Mouse (Mus musculus) limb, embryonic 14.5 days (tissue): ENCODE data around the gene Slc9a5. TPM values are rescaled to one million over a fixed set of nuclear protein-coding genes. Genes with fewer than 3 reads are reported as not detected.
A peak's percentile ranks its signal among the peaks of the same experiment; 100 is the strongest.

Source experiments
- ATAC-seq: fragments of 200-750 bp; cut with Nextera tagmentation; 2 replicates; pipeline ENCODE4 v1.8.0; 2017; ENCODE audit warnings: low read depth, moderate number of reproducible peaks, moderate TSS enrichment; ENCODE audit not compliant: low FRiP score
- DNase-seq: peaks from one replicate; pipeline ENCODE4 v3.0.0-alpha.2; 2015; ENCODE audit warnings: low spot score
- H3K27ac ChIP-seq: fragments of 300-500 bp; sonication (generic); replicated peaks from 2 replicates; pipeline ENCODE4 v1.5.1; 2014; ENCODE audit warnings: low read depth, mild to moderate bottlenecking, low read length, moderate library complexity, mixed read lengths
- H3K27me3 ChIP-seq: fragments of 300-500 bp; sonication (generic); 2 replicates; pipeline ENCODE4 v1.6.1; 2014; ENCODE audit warnings: low read length, mixed read lengths; ENCODE audit not compliant: control insufficient read depth, insufficient read depth
- H3K36me3 ChIP-seq: fragments of 300-500 bp; sonication (generic); 2 replicates; pipeline ENCODE4 v1.6.1; 2014; ENCODE audit warnings: mild to moderate bottlenecking, low read length, moderate library complexity, mixed read lengths; ENCODE audit not compliant: control insufficient read depth, insufficient read depth
- H3K4me1 ChIP-seq: fragments of 300-500 bp; sonication (generic); 2 replicates; pipeline ENCODE4 v1.6.1; 2014; ENCODE audit warnings: antibody characterized with exemption, low read length, mixed read lengths; ENCODE audit not compliant: control insufficient read depth, insufficient read depth
- H3K4me2 ChIP-seq: fragments of 300-500 bp; sonication (generic); replicated peaks from 2 replicates; pipeline ENCODE4 v1.6.1; 2014; ENCODE audit warnings: low read depth, mild to moderate bottlenecking, low read length, moderate library complexity; ENCODE audit not compliant: severe bottlenecking
- H3K4me3 ChIP-seq: fragments of 300-500 bp; sonication (generic); replicated peaks from 2 replicates; pipeline ENCODE4 v1.5.1; 2014; ENCODE audit warnings: low read length
- H3K9ac ChIP-seq: fragments of 300-500 bp; sonication (generic); 2 replicates; pipeline ENCODE4 v1.6.1; 2014; ENCODE audit warnings: mild to moderate bottlenecking, low read depth, low read length, moderate library complexity; ENCODE audit not compliant: severe bottlenecking
- H3K9me3 ChIP-seq: fragments of 300-500 bp; sonication (generic); 2 replicates; pipeline ENCODE4 v1.6.1; 2016; ENCODE audit warnings: low read length; ENCODE audit not compliant: control insufficient read depth
- POLR2A ChIP-seq: fragments of 200-500 bp; IDR thresholded peaks from 2 replicates; pipeline ENCODE4 v1.8.0; 2012; ENCODE audit warnings: inconsistent platforms, mild to moderate bottlenecking, moderate library complexity, borderline replicate concordance; ENCODE audit not compliant: insufficient read depth, insufficient read length; ENCODE audit errors: extremely low read depth
- WGBS: fragments of 180-500 bp; shearing (Covaris S2); extraction: QIAGEN DNeasy Blood & Tissue Kit; methylation state at CpG from one replicate; pipeline ENCODE4 v1.1.7; 2014; 5-methylcytosine and 5-hydroxymethylcytosine counted together
- polyA plus RNA-seq, 2 experiments: library from polyadenylated mRNA; depleted of rRNA in 1 of 2; stranded (reverse) in 1 of 2; unstranded in 1 of 2; fragments of >200 nt; fragmentation: Nextera tagmentation in 1 of 2; extraction: Ambion mirVana in 1 of 2; gene quantifications; 2 replicates each; pipeline versions ENCODE4 v1.2.1 to v1.2.3; 2012 to 2014

Gene Slc9a5
- polyA plus RNA-seq, 2 experiments: 5.6 to 43.5 TPM

DNA sequence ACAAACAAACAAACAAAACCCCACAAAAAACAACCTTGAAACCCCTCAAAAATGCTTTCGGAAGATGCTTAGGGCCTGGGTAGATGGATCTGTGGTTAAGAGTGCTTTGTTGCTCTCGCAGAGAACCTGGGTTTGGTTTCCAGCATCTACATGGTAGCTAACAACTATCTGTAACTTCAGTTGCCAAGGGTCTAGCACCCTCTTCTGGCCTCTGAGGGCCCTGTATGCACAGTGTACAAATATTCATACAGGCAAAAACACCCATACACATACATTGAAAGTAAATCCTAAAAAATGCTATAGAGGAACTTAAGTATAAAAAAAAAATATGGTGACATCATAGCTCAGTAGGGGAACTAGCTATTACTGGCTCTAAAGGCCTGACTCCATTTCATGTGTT lies 35.4 kb downstream of the Slc9a5 start:
- Histone ChIP-seq H3K9ac (no peak overlapping the region), H3K4me2 (no peak overlapping the region), H3K4me1 (peaks cover 29% of the 10 kb centered on the region), H3K4me3 (no peak overlapping the region), H3K27me3 (no peaks in the 10 kb centered on the region), H3K9me3 (no peaks in the 10 kb centered on the region), H3K27ac (no peak overlapping the region), H3K36me3 (no peaks in the 10 kb centered on the region)
- no peak for TF ChIP-seq POLR2A
- DNase-seq (no peak), ATAC-seq (no peak)
- 97% methylated on average over 2 of the region's 2 CpGs for WGBS

DNA sequence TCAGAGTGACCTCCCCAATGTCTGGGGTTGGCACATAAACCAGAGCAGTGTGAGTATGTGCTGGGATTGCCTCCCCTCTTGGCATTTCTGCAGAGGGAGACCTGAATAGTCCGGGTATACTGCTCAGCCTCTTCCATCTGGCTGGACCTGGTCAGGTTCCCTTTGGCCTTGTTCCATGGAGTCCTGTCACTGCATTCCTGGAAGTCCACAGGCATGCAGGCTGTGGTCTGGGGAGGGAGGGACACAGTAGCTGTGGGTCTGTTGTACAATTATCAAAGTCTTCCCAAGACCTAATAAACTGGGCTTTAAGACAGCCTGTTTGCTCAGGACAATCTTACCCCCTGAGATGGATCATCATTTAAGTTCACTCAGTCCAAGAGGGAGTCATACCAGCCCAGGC lies 38.5 kb downstream of the Slc9a5 start:
- WGBS: 33% methylated on average over 1 of the region's 1 CpGs
- no peak overlapping the region for H3K27ac ChIP-seq
- no peaks in the 10 kb centered on the region for H3K36me3 ChIP-seq
- H3K4me1 ChIP-seq: peaks cover 26% of the 10 kb centered on the region
- H3K9ac ChIP-seq: no peak overlapping the region
- H3K27me3 ChIP-seq: no peaks in the 10 kb centered on the region
- H3K9me3 ChIP-seq: no peaks in the 10 kb centered on the region
- DNase-seq (peak; percentile 49), ATAC-seq (0 out of 2 replicates have a peak, but pooled peaks have one; percentile 32)
- no peak for TF ChIP-seq POLR2A
- no peak overlapping the region for H3K4me3 ChIP-seq
- H3K4me2 ChIP-seq: no peak overlapping the region

GRCm38 (mm10) chr8:105389096-105389495 lies 40.5 kb downstream of the Slc9a5 start:
- TF ChIP-seq POLR2A: no peak
- Histone ChIP-seq H3K9me3 (no peaks in the 10 kb centered on the region), H3K27ac (no peak overlapping the region), H3K9ac (no peak overlapping the region), H3K36me3 (no peaks in the 10 kb centered on the region), H3K4me2 (no peak overlapping the region), H3K4me3 (no peak overlapping the region), H3K27me3 (no peaks in the 10 kb centered on the region), H3K4me1 (peaks cover 26% of the 10 kb centered on the region)
- ATAC-seq: no peak
- DNase-seq: no peak
- 69% methylated on average over 6 of the region's 6 CpGs for WGBS

- TF ChIP-seq POLR2A: no peak
- WGBS: 83% methylated on average over 12 of the region's 12 CpGs
- Histone ChIP-seq H3K27ac (no peak overlapping the region), H3K4me1 (0 out of 2 replicates have a peak, but pooled peaks cover 6% of the 10 kb centered on the region), H3K4me3 (no peak overlapping the region), H3K9ac (no peak overlapping the region), H3K4me2 (no peak overlapping the region), H3K27me3 (no peaks in the 10 kb centered on the region), H3K9me3 (no peaks in the 10 kb centered on the region), H3K36me3 (no peaks in the 10 kb centered on the region)
- ATAC-seq: no peak
- DNase-seq: no peak
Measured at GRCm38 (mm10) chr8:105393089-105393787, 44.6 kb downstream of the Slc9a5 start.

DNA sequence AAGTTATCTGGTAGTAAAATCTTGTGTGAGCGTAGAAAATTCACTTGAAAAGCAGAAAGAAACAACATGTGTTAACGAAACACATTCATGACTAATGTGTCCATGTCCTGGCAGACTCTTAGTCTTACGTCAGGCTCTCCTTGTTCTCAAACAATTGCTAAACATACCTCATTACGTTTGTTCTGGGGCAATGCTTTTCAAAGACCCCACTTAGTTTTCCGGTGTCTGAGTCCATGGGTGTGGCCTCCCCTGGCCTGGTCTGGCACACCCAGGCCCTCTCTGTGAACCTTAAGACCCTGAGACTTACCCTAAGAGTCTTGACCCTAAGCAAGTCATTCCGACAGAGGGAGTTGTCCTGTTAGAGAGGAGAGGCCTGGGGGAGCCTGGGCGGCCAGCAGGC lies 45.3 kb downstream of the Slc9a5 start:
- Histone ChIP-seq H3K9me3 (no peaks in the 10 kb centered on the region), H3K27me3 (no peaks in the 10 kb centered on the region), H3K9ac (no peak overlapping the region), H3K4me3 (no peak overlapping the region), H3K36me3 (no peaks in the 10 kb centered on the region), H3K27ac (no peak overlapping the region), H3K4me2 (no peak overlapping the region), H3K4me1 (no peaks in the 10 kb centered on the region)
- no peak for TF ChIP-seq POLR2A
- 77% methylated on average over 7 of the region's 7 CpGs for WGBS
- DNase-seq: no peak
- ATAC-seq: no peak
